Mouse (Mus musculus) hindbrain, embryonic 14.5 days (tissue): ENCODE results near the gene Nlrc5. TPM values are rescaled to one million over a fixed set of nuclear protein-coding genes. Genes with fewer than 3 reads are reported as not detected.

Experiments used
- ATAC-seq: fragments of 200-750 bp; cut with Nextera tagmentation; 2 replicates; pipeline ENCODE4 v1.8.0; 2017; ENCODE audit warnings: moderate number of reproducible peaks, mild to moderate bottlenecking, moderate TSS enrichment, moderate library complexity; ENCODE audit not compliant: low FRiP score
- DNase-seq: peaks from one replicate; pipeline ENCODE4 v3.0.0-alpha.2; 2015; ENCODE audit warnings: low spot score
- H3K27ac ChIP-seq: fragments of 300-500 bp; sonication (generic); 2 replicates; pipeline ENCODE4 v1.5.1; 2014; ENCODE audit warnings: mild to moderate bottlenecking, moderate library complexity
- H3K27me3 ChIP-seq: fragments of 300-500 bp; sonication (generic); 2 replicates; pipeline ENCODE4 v1.6.1; 2014; ENCODE audit warnings: mild to moderate bottlenecking, low read length, mixed read lengths; ENCODE audit not compliant: control insufficient read depth, insufficient read depth
- H3K36me3 ChIP-seq: fragments of 300-500 bp; sonication (generic); replicated peaks from 2 replicates; pipeline ENCODE4 v1.6.1; 2014; ENCODE audit not compliant: control insufficient read depth, insufficient read depth
- H3K4me1 ChIP-seq: fragments of 300-500 bp; sonication (generic); replicated peaks from 2 replicates; pipeline ENCODE4 v1.6.1; 2014; ENCODE audit warnings: antibody characterized with exemption, low read length, mixed read lengths; ENCODE audit not compliant: control insufficient read depth, insufficient read depth
- H3K4me2 ChIP-seq: fragments of 300-500 bp; sonication (generic); replicated peaks from 2 replicates; pipeline ENCODE4 v1.6.1; 2014; ENCODE audit warnings: mild to moderate bottlenecking, moderate library complexity
- H3K4me3 ChIP-seq: fragments of 300-500 bp; sonication (generic); replicated peaks from 2 replicates; pipeline ENCODE4 v1.5.1; 2014; ENCODE audit warnings: mild to moderate bottlenecking, low read length
- H3K9ac ChIP-seq: fragments of 300-500 bp; sonication (generic); 2 replicates; pipeline ENCODE4 v1.6.1; 2014
- H3K9me3 ChIP-seq: fragments of 300-500 bp; sonication (generic); 2 replicates; pipeline ENCODE4 v1.6.1; 2016; ENCODE audit warnings: low read length; ENCODE audit not compliant: control insufficient read depth
- WGBS: fragments of 180-500 bp; shearing (Covaris S2); extraction: QIAGEN DNeasy Blood & Tissue Kit; methylation state at CpG from one replicate; pipeline ENCODE4 v1.1.7; 2014; 5-methylcytosine and 5-hydroxymethylcytosine counted together
- polyA plus RNA-seq: library from polyadenylated mRNA; unstranded; fragments of >200 nt; fragmentation: Nextera tagmentation; extraction: Ambion mirVana; gene quantifications from 2 replicates; pipeline ENCODE4 v1.2.1, GENCODE M21; 2014

Gene Nlrc5
- polyA plus RNA-seq, 1 experiment from 2014 or later: 0.31 TPM

DNA sequence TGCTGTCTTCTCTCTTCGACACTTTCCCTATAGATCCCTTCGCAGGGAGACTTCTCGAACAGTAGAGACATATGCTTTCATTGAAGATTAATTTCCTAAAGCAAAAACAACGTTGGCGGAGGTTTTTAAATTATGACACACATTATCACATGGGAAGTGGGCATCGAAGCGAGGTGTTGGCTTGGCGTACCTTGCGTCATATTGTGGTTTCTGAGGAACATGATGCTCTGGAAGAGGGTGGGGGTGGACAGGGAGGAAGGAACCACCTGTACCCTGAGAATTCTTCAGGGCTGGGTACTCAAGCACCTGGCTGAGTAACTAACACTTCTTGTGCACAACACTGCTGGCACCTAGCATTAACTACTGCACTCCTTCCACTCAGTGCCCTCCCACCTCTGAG lies 90.4 kb downstream of the Nlrc5 start:
- 90% methylated on average over 9 of the region's 9 CpGs for WGBS
- ATAC-seq (no peak), DNase-seq (no peak)
- no peak overlapping the region for H3K4me2 ChIP-seq
- no peaks in the 10 kb centered on the region for H3K4me1 ChIP-seq
- no peaks in the 10 kb centered on the region for H3K27me3 ChIP-seq
- no peak overlapping the region for H3K9ac ChIP-seq
- H3K4me3 ChIP-seq: no peak overlapping the region
- no peaks in the 10 kb centered on the region for H3K9me3 ChIP-seq
- H3K36me3 ChIP-seq: no peaks in the 10 kb centered on the region
- H3K27ac ChIP-seq: no peak overlapping the region

DNA sequence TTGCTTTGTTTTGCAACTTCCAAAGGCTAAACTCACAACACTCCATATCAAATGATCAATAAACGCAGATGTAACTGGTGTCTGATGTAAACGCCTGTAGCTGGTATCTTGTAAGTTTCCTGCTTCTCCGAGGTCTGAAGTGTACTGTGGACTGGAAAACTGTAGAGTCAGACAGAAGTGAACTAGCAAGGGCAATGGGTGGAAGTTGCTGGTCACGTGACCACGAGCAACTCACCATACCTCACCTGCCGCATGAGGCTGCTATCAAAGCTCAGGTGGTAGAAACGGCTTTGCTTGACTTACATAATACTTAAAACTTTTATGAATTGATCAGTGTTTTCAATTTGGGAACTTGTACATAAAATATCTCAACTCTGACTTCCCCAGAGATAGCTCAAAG lies 93.0 kb downstream of the Nlrc5 start:
- peaks cover 10% of the 10 kb centered on the region; the same call in 1 of the 2 replicates for H3K27me3 ChIP-seq
- H3K9ac ChIP-seq: no peak overlapping the region
- H3K4me3 ChIP-seq: no peak overlapping the region
- no peak overlapping the region for H3K27ac ChIP-seq
- H3K36me3 ChIP-seq: no peaks in the 10 kb centered on the region
- H3K4me1 ChIP-seq: peaks cover 4% of the 10 kb centered on the region; the same call in 1 of the 2 replicates
- DNase-seq (no peak), ATAC-seq (no peak)
- H3K9me3 ChIP-seq: no peaks in the 10 kb centered on the region
- no peak overlapping the region for H3K4me2 ChIP-seq
- WGBS: 85% methylated on average over 7 of the region's 7 CpGs

DNA sequence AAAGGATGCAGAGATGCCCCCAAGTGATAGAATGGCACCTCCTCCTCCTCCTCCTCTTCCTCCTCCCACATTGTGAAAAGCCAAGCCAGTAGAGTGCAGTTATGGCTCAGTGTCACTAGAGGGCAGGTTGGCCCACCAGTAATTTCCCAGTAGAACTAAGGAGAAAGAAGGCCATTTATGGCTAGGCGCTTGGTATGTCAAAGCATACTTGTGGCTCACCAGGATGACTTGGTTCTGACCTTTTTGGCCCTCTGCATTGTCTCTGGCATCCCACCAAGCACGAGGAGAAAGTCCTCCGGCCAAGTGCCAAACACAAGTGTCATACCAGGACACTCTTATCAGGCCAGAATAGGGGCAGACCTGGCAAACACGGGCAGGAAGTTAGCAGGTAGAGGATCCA lies 94.1 kb downstream of the Nlrc5 start:
- WGBS: 36% methylated on average over 4 of the region's 4 CpGs
- Histone ChIP-seq H3K36me3 (no peaks in the 10 kb centered on the region), H3K9ac (no peak overlapping the region), H3K4me3 (no peak overlapping the region), H3K4me1 (peaks cover 14% of the 10 kb centered on the region), H3K27me3 (peaks cover 13% of the 10 kb centered on the region), H3K9me3 (no peaks in the 10 kb centered on the region), H3K4me2 (no peak overlapping the region), H3K27ac (no peak overlapping the region)
- ATAC-seq (no peak), DNase-seq (peak; percentile 72)

DNA sequence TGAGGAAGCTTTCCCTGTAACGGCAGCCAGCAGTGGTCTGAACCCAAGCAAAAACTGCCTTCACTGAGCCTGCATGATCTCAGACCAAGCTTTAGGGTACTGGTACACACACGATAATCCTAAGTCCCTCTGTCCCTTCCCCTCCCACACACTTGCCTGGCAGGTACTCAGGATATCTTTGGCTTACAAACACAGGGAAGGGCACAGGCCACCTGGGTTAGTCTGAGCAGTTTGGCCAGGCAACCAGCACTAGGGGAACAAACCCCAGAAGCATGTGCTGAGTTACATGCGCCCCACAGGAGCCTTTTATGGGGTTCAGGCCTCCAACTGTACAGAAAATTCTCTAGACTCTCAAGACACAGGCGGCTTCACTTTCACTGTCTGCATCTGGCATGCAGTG lies 95.7 kb downstream of the Nlrc5 start:
- ATAC-seq: no peak
- 77% methylated on average over 4 of the region's 4 CpGs for WGBS
- no peak overlapping the region for H3K9ac ChIP-seq
- no peaks in the 10 kb centered on the region for H3K36me3 ChIP-seq
- H3K4me1 ChIP-seq: peaks cover 16% of the 10 kb centered on the region
- H3K9me3 ChIP-seq: no peaks in the 10 kb centered on the region
- no peak for DNase-seq
- H3K4me3 ChIP-seq: no peak overlapping the region
- no peak overlapping the region for H3K27ac ChIP-seq
- no peak overlapping the region for H3K4me2 ChIP-seq
- H3K27me3 ChIP-seq: peaks cover 26% of the 10 kb centered on the region

DNA sequence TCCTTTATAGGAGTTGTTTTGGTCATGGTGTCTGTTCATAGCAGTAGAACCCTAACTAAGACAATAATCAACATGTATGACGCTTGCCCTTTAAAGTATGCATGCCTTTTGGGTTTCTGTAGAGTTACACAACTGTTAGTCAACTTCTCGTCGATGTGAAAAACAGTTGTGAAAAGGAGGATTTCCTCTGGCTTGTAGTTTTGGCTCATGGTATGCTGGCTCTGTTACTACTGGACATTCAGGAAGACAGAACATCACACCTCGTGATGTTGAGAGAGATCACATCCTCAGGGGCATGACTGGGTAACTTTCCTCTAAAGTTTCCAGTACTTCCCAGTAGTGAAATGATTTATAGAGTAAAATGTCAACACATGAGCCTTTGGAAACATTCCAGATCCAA lies 96.5 kb downstream of the Nlrc5 start:
- Histone ChIP-seq H3K27me3 (peaks cover 26% of the 10 kb centered on the region), H3K9me3 (no peaks in the 10 kb centered on the region), H3K4me3 (no peak overlapping the region), H3K36me3 (no peaks in the 10 kb centered on the region), H3K9ac (no peak overlapping the region), H3K27ac (no peak overlapping the region), H3K4me2 (no peak overlapping the region), H3K4me1 (peaks cover 21% of the 10 kb centered on the region)
- DNase-seq: no peak
- no peak for ATAC-seq
- 93% methylated on average over 4 of the region's 4 CpGs for WGBS

DNA sequence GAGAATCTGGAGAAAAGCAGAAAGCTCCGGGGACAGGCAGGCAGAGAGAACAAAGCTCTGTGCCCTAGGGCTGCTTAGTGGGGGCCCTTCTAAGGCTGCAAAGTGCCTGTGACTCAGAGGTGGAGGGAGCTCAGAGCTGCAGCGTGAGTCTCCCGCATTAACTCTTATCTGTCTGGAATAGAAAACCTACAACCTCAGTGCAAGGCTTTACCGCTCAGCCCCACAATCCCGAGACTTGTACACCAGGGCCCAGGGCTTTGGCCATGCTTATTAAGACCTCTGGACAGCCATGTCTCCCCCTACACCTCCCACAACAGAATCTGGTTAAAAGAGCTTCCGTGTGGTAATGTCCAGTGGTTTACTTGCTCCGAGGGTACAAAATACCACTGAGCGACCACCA lies 97.8 kb downstream of the Nlrc5 start:
- no peak overlapping the region for H3K27ac ChIP-seq
- peak overlapping the region; percentile 69; the same call in 1 of the 2 replicates for H3K9ac ChIP-seq
- H3K4me3 ChIP-seq: peak overlapping the region; percentile 51; the same call in 1 of the 2 replicates
- H3K9me3 ChIP-seq: no peaks in the 10 kb centered on the region
- WGBS: 3% methylated on average over 8 of the region's 8 CpGs
- DNase-seq (no peak), ATAC-seq (0 out of 2 replicates have a peak, but pooled peaks have one; percentile 18)
- H3K27me3 ChIP-seq: peaks cover 26% of the 10 kb centered on the region
- no peaks in the 10 kb centered on the region for H3K36me3 ChIP-seq
- peaks cover 21% of the 10 kb centered on the region for H3K4me1 ChIP-seq
- H3K4me2 ChIP-seq: peak overlapping the region; percentile 95

DNA sequence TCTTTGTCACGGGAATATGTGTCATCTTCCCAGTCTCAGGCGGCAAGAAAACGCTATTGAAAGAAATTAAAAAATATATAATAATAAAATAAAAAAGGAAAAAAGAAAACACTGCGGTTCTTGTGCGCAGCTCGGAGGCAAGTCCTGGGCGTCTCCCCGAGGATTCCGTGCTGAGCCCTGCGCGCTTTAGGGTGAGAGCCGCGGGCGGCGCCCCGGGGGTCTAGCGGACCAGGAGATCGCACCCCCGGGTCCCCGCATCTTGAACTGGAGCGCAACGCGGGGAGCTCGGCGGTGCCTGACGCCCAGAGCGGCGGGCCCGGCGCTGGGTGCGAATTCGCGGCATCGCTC lies 98.3 kb downstream of the Nlrc5 start:
- Histone ChIP-seq H3K4me2 (peak overlapping the region; percentile 95), H3K27ac (no peak overlapping the region), H3K4me3 (peak overlapping the region; percentile 51), H3K27me3 (peaks cover 26% of the 10 kb centered on the region), H3K9me3 (no peaks in the 10 kb centered on the region), H3K36me3 (no peaks in the 10 kb centered on the region), H3K9ac (peak overlapping the region; percentile 69), H3K4me1 (peaks cover 21% of the 10 kb centered on the region)
- WGBS: under 1% methylated on average over 34 of the region's 34 CpGs
- DNase-seq (no peak), ATAC-seq (no peak)

DNA sequence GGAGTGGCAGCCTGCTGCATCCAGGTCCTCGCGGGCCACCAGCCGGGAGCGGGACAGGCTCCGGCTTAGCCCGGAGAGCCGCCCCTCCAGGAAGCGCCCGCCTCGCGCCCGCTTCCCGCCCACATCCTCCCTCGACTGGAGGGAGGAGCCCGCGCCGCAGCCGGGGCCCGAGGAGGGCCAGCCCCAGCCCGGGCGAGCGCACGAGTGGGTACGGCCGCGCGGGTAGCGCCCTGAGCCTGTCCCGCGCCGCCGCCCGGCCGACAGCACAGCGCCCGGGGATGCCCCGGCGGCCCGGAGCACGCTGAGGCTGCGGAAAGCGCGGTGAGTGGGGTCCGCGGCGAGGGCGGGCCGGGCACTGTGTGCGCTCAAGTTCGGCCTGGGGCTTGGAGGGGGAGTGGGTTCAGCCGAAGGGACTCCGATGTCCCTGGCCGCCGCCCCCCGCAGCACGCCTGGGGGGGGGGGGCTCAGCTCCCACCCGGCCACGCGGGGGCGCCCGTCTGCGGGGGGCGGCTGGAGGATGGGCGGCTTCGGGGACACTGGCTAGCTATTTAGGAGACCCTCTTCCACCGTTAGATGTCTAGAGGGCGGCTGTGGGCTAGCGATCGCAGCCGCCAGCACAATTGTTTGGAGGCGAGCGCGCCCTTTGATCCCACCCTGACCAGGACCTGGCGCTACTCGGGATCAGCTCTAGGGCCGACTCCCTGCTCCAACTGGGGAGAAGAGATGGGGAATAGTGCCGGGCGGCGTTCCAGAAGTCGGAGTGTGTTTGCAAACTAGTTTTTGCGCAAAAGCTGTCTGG lies 98.9 kb downstream of the Nlrc5 start, which contains the start of gene Cpne2:
Gene Cpne2, plus strand, starts transcription at position 118 of the 799 bp plus-strand sequence.
- peak; percentile 75 for ATAC-seq
- Histone ChIP-seq H3K4me1 (peaks cover 21% of the 10 kb centered on the region), H3K27me3 (peaks cover 26% of the 10 kb centered on the region), H3K36me3 (no peaks in the 10 kb centered on the region), H3K9me3 (no peaks in the 10 kb centered on the region), H3K4me3 (peak within 1 kb of the TSS; percentile 51), H3K4me2 (peak within 1 kb of the TSS; percentile 95), H3K9ac (peak within 1 kb of the TSS; percentile 69), H3K27ac (0 out of 2 replicates have a peak within 1 kb of the TSS, but pooled peaks have one; percentile 32)
- WGBS: under 1% methylated on average over 64 of the region's 81 CpGs
- DNase-seq: no peak

DNA sequence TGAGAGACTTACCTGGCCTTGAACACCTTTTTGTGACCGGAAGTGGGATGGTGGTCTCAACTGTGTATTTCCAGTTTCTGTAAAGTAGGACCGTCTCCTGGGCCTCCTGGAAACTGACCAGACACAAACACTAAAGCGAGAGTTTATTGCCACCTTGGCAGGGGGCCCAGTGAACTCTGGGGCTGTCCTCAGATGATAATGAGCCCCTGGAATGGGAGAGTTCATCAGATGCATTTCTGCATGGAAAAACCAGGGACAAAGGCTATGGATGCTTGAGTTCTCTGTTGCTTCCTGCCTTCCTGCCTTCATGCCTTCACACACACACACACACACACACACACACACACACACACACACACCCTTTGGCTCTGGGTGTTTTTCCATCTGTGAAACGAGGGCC lies 100.5 kb downstream of the Nlrc5 start:
- Histone ChIP-seq H3K27me3 (peaks cover 26% of the 10 kb centered on the region), H3K27ac (no peak overlapping the region), H3K36me3 (no peaks in the 10 kb centered on the region), H3K4me3 (no peak overlapping the region), H3K9me3 (no peaks in the 10 kb centered on the region), H3K4me2 (peak overlapping the region; percentile 95; the same call in 1 of the 2 replicates), H3K4me1 (peaks cover 21% of the 10 kb centered on the region), H3K9ac (no peak overlapping the region)
- WGBS: 34% methylated on average over 4 of the region's 4 CpGs
- DNase-seq (no peak), ATAC-seq (no peak)
